Mouse (Mus musculus) megakaryocyte-erythroid progenitor cell, adult 5-6 weeks (primary cell): ENCODE measurements around the gene Disp1. TPM values are rescaled to one million over a fixed set of nuclear protein-coding genes. Genes with fewer than 3 reads are reported as not detected.

Source experiments
- ATAC-seq: replicated peaks from 2 replicates; pipeline ENCODE4 v1.8.0; 2016; ENCODE audit warnings: mild to moderate bottlenecking, inconsistent platforms; ENCODE audit not compliant: severe bottlenecking, poor library complexity, low FRiP score, low TSS enrichment
- total RNA-seq, 2 experiments: library from RNA; stranded (forward) in 1 of 2; stranded (reverse) in 1 of 2; fragments of 200-1000, 215-1000 nt in 1 of 2; fragments of >200 nt in 1 of 2; fragmentation: Nextera tagmentation in 1 of 2; gene quantifications; 2 replicates each; pipeline ENCODE4 v1.2.3; 2014 to 2017

Disp1 gene
- total RNA-seq, 2 experiments from 2014 or later: 3.2 to 10.7 TPM

DNA sequence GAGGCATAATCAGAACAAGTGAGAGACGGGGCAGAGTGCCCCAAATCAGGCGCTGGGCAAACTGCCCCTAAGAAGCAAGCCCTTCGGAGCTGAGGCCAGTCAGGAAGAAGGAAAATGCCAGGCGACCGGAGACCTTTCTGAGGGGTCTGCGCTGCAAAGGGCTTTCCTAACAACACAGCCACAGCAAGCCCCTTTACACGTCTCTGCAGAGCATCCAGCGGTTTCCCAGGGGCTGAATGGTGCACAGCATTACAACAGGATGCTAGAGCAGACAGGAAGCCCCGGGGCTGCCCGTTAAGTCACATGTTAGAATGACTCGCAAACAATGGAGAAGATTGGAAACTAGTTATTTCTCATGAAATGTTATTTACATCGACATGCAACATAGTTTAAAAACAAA lies 53.5 kb downstream of the Disp1 start:
- no peak for ATAC-seq

DNA sequence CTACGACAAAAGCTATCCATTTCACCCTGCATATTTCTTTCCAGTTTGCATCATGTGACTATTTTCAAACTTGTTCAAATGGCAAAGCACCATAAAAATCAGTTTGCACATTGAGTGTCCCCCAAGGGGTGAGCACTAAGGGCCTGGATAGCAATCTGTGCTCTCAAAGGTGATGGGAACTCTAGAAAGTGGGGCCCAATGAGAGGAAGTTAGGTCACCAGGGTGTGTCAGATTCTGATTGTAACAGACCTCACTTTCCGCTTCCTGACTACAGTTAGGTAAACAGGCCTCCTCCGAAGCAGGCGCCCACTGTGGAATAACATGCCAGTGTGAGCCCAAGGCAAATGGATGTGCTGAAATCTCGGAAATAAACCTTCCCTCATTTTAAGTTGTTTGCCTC lies 54.6 kb downstream of the Disp1 start:
- no peak for ATAC-seq

DNA sequence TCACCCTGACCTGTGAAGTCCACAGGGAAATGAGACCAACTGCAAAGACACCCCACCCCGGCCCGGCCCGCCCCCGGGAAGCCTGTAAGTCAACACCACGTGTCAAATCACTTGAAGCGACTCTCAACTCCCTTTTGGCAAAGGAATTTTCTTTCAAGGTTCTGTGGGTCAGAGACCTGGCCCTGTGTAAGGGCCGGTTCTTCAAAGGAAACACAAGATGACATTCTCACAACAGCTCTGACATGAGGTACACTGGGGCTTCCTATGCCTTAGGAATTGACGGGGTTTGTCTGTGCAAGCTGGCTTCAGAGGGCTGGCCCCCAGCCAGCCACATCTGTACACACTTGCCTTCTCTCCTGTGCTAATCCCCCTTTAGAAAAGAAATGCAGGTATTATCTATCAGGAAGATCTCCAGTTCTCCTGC lies 56.7 kb downstream of the Disp1 start:
- ATAC-seq: no peak

DNA sequence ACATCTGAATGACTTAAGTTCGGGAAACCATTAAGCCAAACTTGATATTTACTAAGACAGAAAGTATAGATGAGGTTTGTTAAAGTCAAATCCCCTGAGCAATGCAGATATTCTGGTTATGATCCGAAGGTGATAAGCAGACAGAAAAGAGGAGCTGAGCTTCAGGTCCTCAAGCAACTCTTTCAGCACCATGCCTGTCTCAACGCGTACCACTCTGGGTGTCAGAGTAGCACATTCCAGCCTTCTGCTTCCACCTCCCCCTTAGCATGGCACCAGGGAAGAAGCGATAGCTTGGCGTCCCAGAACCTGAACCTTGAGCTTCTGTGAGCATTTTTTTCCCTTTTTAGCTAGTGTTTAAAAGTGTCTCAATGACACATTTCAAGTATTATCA lies 57.1 kb downstream of the Disp1 start:
- ATAC-seq: no peak

DNA sequence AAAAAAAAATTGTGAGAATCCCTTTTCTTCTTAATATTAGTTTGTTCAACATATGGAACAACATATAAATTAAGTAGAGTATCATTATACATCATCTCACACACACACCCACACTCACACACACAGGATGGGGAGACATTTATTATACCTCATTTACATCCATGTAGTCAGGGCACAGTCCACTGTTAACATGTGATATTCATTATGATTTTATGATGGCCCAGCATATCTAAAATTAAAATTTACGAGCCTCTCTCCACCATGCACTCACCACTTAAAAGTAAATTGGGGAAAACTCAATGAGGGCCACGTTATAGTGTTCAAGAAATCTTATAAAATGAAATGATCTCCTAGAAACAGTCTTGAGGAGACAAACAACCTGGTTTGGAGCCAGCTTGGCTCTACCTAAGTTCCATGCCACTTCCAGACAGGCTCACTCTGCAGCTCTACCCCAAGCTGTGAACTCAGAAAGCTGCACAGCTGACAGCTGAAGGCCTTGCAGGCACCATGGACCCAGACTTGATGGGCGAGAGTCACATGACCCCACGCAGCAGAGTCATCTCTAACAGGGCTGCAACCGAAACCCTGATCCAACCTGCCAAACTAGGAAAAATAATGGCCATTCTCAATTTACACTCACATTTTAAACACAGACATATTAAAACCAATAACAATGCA lies 57.7 kb downstream of the Disp1 start:
- ATAC-seq: no peak

DNA sequence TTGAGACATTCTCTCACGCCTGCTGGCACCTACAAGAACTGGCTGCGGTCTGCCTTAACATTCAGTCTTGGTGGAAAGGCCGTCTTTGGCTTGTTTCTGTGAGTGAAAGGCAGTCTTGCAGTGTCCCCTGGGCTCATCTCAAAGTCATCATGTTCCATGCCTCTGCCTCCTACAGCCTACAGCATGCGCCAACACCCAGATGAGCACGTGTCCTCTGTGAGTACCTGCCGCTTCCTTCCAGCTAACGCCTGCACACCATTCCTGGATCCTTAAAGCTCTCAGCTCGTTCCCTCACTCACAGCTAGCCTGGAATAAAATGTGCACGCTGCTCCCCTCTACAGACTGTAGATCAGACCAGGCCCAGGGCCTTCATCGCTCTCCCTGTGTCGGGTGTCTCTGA lies 60.3 kb downstream of the Disp1 start:
- ATAC-seq: no peak

DNA sequence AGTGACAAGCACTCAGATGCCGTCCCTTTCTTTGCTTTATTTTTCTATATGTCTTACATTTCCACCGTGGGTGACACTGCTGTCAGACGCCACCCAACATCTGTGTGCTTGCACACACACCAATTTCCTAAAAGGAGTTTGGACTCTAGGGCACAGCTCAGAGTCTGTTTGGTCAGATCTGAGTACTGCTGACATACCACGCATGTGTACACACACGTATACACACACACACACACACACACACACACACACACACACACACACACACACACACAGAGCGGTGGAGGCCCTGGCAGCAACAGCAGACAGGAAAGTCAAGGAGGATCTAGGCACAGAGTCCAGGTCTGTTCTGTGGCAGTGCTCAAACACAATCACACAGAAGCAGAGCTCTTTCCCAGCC lies 61.1 kb downstream of the Disp1 start:
- no peak for ATAC-seq

DNA sequence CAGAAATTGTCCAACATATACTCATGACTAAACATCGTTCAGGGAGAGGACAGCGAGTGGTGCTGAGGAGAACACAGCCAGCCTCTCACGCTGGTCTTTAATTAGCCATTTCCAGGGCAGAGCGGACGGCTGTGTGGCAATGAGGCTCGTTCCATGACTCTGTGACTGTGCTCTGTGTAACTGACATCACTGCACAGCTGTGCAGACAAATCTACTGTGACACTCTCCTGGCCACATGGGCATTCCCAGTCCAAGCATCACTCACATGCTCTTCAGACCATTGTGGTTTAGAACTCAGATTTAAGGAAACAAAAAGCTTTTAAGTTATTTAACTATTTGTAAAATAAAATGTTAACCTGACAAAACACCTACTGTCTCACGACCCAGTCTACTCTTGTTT lies 62.1 kb downstream of the Disp1 start:
- ATAC-seq: no peak

DNA sequence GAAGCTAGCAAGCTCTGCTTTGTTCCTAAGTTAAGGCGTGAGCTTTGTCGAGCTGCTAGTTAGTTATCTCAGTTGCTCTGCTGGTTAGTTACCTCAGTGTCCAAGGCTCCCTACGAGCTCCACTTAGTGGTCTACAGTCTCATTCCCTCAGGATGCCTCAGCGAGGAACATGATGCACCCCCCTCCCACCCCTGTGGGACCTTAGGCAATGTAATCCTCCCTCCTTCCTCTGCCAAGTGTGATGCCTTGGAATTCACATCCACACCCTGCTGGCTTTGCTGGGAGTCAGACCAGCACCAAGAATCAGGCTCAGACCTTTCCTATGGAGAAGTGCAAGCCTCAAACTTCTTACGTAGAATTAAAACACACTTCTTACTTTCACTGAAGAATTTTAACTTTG lies 65.7 kb downstream of the Disp1 start:
- ATAC-seq: no peak

DNA sequence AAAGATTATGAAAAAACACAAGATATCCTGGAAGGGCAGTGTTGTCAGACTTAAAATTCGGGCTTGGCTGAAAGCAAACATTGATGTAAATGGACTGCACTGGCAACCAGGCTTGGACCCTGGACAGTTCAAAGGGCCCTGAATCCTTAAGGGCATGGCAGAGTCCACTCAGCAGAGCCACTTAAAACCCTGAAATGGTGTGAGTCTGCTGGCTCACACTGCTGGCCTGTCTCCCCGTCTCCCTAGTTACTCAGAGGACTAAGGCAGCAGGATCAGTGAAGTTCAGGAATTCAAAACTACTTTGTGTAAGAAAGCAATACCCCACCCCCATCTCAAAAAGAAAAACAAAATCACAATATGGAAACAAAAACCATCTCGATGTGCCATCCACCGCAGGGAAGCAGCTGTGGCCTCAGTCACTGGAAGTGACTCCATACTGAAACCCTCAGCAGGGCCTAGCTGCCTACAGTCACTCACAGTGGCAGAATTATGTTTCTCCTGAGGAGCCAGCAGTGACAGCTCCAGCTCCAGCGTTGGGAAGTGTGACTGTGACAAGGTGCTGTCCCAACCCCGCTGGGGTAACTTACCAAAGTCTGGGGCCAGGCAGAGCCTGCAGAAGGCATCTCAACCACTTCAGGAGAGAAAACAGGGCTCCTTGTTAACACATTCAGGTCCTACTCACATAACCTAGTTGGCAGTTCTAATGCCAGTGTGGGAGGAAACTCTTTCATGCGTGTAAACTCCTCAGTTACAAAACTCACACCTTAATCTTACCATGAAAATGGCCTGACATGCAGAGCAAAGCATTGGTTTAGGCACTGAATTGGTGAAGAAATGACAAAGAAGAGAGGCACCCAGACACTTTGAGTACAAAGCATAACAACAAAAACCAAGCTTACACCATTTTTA lies 66.8 kb downstream of the Disp1 start:
- ATAC-seq: no peak

DNA sequence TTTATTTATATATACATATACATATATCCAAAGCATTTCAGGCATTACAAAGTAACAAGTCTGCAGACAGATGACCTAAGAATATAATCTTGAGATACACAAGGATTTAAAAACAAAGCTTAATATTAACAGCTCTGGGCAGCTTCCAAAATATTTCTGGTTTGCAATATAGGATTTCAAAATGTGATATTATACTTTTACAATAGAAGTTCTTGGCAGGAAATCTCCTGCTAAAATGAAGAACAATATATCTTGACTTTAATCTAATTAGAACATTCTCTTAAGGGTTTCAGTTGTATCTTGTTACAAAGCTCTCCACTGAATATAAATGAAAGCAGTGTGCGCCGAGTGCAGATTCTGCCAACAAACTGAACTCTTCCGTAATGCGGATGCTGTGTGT lies 68.0 kb downstream of the Disp1 start:
- ATAC-seq: no peak

DNA sequence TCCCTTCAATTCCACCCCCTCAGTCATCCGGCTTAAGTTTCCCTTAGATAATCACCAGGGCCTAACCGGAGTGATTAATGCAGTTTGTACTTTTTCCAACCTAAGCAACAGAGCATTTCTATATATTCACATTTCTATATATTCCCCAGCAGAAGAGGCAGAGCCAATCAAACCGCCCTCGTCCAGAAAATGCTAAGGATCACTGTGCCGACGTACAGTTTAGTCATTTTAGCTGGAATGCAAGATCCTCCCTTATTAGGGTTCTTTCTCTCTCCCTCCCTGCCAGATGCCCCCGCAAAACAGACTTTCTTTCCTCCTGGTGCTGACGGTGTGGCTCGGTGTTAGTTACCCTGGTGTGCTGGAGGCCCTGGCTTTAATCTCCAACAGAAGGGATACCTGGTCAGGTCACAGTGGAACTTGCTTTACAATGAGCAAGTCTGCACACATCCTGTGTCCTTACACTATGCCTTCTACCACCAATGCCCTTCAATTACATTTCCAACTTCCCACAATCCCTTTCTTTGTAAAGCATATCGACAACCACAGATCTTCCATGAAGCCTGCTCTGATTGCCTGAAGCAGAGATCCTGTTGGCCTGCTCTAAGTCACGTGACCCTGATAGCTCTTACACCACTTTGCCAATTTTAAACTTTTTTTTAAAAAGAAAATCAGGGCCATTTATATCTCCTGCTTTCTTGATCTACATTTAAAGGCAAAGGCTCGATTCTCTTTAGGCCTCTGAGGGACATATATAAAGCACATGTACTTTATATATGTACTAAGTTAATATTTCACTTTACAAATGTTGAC lies 69.6 kb downstream of the Disp1 start:
- no peak for ATAC-seq

DNA sequence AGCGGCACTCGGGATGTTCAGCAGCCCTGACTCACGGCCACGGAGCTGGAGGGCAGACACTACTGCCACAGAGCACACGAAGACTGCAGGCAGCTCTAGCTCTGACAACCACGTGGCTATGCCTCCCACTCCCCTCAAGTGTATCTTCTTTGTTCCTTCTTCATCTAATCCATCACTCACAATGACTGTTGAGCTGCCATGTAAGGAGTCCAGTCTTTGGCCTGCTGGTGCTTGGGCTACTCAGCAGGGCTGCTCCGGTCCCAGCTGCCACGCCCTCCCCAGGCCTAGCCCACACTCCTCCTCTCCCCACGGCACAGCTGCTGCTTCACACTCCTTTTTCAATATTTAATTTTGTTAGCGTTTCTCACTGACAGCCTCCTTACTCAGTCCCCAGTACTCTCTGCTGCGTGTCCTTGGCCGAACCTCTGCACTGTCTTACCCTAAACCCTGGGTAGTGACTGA lies 70.9 kb downstream of the Disp1 start:
- ATAC-seq: no peak

DNA sequence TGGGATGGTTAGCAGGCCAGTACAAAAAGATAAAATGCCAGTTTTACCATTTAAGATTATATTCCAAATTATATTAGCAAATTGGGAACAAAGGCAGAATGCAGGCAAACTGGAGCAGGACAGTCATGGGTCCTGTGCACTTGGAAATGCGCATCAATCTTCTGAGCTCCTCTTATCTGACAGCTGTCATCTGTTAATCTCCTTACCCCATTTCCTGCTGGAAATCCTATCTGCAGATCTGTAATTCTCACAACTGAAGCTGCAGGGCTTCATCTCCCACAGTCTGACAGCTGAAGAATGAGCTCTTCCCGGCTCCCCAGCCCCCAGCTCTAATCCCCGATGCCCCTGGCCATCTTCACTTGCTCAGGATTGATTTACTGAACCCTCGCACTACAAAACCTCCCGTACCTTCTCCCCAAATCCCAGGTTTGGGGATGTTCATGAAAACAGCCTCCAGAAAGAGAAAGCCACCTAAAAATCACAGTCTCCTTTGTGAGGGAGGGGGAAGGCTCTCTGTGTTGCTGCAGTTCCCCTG lies 71.7 kb downstream of the Disp1 start:
- no peak for ATAC-seq

DNA sequence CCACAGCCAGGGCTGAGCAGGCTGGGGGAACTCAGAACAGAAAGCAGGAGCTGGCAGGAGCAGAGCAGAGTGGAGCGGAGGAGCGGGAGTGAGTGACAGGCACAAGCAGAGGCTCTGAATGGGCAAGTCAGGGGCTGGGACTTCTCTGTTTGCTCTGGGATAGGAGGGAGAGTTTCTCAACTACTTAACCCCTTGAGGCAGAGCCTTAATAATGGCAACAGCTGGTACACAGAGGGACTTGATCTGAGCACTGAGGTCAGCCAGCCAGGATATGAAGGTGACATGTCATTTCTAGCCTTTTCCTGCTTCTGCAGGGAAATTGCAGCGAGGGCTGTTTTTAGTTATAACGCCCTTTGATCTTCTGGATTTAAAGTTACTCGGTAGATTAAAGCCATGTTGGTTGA lies 73.9 kb downstream of the Disp1 start:
- ATAC-seq: peak; percentile 72

DNA sequence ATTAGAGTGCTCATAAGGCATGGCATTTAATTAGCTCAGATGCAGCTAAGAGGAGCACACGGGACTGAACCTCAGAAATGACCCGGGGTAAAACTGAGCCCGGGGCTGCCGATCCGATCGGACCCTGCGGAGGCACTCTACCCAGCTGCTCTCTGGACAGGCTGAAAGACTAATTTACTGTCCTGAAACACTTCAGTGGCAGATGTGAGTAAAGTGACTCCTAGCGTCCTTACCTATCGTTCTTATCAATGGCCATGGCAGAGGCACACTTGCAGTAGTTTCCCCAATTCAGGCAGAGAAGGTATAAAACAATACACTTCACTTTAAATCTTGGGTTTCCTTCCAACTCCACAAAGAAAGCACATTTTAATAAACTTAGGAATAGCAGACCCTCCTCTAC lies 74.5 kb downstream of the Disp1 start:
- peak; percentile 34; the same call in 1 of the 2 replicates for ATAC-seq

DNA sequence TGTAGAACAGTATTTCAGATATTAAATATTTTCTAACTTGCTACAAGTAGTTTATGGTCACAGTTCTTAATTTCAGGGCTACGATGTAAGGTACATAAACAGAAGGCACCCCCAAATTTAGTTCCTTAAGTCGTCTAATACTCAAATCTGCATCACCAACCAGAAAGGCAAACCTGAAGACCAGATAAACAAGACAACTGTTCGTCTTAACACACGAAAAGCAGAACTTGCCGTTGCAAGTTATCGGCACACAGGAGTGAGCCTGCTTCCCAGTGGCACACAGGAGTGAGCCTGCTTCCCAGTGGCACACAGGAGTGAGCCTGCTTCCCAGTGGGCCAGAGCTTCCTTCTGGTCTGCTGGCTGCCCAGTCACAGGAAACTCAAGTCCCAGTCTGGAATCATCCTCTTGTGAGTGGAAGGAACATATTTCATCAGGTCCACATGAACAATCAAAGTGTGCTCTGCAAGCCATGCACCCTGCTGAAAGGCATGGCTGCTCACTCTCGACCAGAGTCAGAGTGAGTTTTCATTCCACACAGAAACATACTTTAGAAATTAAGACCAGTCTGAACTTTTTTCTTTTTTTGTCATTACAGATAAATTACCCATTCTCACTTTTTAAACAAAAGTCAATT lies 75.1 kb downstream of the Disp1 start:
- ATAC-seq: 0 out of 2 replicates have a peak, but pooled peaks have one; percentile 43

DNA sequence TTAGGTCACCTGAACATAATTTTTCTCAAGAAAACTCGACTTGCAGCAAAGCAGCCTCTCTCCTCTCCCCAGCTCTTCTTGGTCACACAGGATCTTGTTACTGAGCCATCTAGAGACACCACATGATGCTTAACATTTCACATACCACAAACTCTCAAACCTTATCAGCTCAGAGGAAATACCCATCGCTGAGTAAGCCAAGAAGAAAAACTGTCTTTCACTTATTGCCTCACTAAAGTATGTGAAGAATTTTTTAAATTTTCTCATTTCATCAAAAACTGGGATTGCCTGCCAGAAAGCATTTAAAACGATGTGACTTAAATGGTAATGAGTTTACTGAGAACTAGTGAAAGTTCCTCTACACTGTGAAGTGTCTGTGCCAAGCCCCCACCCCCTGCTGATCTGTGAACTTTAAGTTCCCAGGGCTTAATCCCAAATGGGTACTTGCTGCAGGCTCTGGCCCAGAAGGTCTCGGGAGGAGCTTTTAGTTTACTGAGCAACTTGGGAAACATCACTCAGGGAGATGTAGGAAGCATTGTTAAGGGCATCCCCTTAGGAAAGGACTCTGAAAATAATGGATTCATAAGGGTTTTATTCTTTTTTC lies 76.6 kb downstream of the Disp1 start:
- ATAC-seq: peak; percentile 63; the same call in 1 of the 2 replicates

DNA sequence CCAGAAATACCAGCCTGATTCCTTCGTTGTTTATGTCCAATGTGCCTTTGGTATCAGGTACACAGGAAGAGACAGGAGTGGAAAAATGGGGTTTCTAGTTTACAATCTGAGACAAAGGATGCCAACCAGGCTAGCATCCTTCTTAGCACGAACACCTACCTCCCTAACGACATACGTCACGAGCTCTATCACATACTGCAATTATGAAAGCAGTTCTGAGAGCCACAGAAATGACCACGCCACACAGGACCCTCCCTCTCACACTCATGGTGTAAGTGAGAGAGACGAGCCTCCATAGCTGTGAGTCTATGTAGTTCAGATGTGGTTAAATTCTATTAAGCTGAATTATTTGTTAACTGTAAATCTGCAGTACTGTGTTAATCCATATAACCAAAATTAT lies 78.1 kb downstream of the Disp1 start:
- no peak for ATAC-seq
